Mouse (Mus musculus) right cerebral cortex, postnatal 4 days (tissue): ENCODE data around the gene Papln.

ENCODE experiments used
- DNase-seq: peaks from one replicate; pipeline ENCODE4 v3.0.0-alpha.2; 2022

Papln gene

DNA sequence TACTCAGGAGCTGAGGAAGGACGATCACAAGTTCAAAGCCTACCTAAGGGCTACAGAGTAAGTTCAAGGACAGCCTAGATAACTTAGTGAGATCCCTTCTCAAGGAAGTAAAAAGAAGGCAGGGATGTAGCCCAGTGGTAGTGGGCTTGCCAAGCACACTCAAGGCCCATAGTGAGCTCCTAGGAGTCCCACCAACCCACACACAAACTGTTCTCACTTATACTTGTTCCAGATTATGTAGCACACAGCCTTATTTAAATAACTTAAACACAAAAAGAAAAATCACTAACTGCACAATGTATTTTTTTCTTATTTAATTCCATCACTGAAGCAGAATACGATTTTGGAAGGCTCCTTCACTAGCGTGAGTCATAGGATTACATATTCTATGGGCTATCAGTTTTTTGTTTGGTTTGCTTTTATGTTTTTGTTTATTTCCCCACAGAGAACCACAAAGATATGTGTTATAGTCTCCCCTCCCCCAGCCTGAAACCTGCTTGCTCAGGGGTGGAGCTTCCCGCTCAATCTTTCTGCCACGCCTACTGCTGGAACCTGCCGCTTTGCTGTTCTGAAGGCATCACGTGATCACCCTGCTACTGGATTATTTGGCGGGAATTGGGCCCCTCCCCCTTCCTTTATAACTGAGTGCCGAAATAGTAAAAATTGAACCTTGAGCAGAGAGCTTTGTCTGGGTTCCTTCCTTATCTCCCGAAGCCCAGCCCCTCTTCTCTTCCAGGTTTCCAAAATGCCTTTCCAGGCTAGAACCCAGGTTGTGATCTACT is 78.2 kb downstream of the Papln start:
- no peak for DNase-seq
